Mouse (Mus musculus): ENCODE measurements around the gene Ifih1. TPM values are rescaled to one million over a fixed set of nuclear protein-coding genes. Genes with fewer than 3 reads are reported as not detected.

Ifih1 gene
- polyA plus RNA-seq, 1 experiment: 4.0 TPM

DNA sequence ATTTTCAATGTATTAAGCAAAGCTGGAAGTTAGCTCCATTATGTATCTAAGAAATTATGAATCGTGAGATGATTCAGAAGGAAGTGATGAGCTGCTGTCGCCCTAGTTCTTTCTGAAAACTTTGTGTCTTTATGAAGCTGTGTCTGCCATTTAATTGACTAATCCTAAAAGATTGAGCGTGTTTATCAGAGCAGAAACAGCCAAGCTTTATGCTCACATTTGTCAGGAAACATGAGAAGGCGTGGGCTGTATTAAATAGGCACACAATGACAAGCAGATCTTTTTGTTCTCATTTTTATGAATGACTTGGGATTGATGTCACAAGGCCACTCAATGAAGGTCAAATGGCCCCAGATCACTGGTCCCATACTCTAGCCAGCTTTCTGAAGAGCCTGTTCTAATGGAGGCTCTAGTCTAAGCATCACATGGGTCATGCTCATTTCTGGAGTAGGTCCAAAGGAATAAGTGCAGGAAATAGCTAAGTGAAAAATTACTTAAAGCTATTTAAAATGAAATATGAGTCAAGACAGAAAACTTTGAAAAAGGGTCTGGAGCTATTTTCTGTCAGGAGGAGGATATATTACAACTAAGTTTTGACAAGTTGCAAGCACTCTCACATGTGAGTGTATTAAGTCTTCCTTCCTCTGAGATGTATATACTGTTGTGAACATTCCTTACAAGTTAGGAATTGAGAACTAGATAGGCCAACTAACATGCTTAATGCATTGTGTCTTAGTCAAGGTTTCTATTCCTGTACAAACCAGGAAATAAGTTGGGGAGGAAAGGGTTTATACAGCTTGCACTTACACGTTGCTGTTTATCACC lies 83.2 kb downstream of the Ifih1 start:
- Histone ChIP-seq H3K27ac (ENCODE audit: insufficient read depth, low read length) (no peak overlapping the region), H3K4me3 (ENCODE audit: extremely low read depth, insufficient read depth, insufficient read length) (no peak overlapping the region), H3K36me3 (ENCODE audit: control insufficient read depth, insufficient read depth, low read length) (no peaks in the 10 kb centered on the region), H3K4me1 (ENCODE audit: control insufficient read depth, insufficient read depth, insufficient read length) (no peaks in the 10 kb centered on the region), H3K27me3 (ENCODE audit: control insufficient read depth, insufficient read depth, low read length) (no peaks in the 10 kb centered on the region)
- no peak for TF ChIP-seq CTCF (IDR thresholded peaks at IDR 0.05; ENCODE audit: extremely low read depth, insufficient read depth, insufficient read length, insufficient replicate concordance)
- TF ChIP-seq POLR2A (IDR thresholded peaks at IDR 0.05; ENCODE audit: low read depth, low read length): no peak
- DNase-seq (ENCODE audit: low read depth in 1 of 2, low spot score in 2 of 2): no peak
- WGBS: 69% methylated on average over 5 of the region's 5 CpGs

DNA sequence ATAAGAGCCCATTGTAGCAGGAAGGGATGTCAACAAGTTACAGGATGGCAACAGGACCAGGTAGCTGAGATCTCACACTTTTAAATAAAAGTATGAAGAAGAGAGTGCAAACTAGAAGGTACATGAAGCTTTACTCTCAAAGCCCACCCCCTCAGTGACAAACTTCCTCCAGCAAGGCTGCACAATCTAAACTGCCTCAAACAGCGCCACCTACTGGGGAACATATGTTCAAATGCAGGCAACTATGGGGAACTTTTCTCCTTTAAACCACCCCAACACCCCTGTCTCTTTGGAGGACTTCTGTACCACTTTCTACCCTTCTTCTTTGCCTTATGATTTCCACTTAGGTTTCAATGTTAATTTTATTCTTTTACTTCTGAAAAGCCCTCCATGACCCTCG lies 88.6 kb downstream of the Ifih1 start:
- no peak for DNase-seq (ENCODE audit: low read depth in 1 of 2, low spot score in 2 of 2)
- TF ChIP-seq CTCF (IDR thresholded peaks at IDR 0.05; ENCODE audit: extremely low read depth, insufficient read depth, insufficient read length, insufficient replicate concordance): no peak
- TF ChIP-seq POLR2A (IDR thresholded peaks at IDR 0.05; ENCODE audit: low read depth, low read length): no peak
- H3K4me1 ChIP-seq (ENCODE audit: control insufficient read depth, insufficient read depth, insufficient read length): no peaks in the 10 kb centered on the region
- H3K27me3 ChIP-seq (ENCODE audit: control insufficient read depth, insufficient read depth, low read length): no peaks in the 10 kb centered on the region
- no peaks in the 10 kb centered on the region for H3K36me3 ChIP-seq (ENCODE audit: control insufficient read depth, insufficient read depth, low read length)
- H3K4me3 ChIP-seq (ENCODE audit: extremely low read depth, insufficient read depth, insufficient read length): no peak overlapping the region
- WGBS: 90% methylated on average over 2 of the region's 2 CpGs
- no peak overlapping the region for H3K27ac ChIP-seq (ENCODE audit: insufficient read depth, low read length)

DNA sequence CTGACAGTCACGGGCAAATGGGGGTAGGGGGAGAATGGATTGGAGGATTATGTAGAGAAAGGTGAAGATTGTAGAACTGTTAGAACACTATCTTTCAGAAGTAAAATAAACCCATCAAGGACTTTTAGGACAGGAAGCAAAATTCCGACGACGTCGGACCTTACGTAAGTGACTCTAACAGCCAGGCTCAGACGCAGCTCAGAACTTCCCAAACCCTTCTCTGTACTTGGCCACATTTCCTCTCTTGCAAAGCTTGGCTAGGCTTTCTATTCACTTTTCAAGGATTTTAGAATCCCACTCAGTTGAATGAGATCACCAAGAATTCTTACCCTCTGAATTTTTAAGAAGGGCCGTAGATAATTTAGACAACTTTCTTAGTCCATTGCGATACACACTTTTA lies 89.7 kb downstream of the Ifih1 start:
- 93% methylated on average over 9 of the region's 9 CpGs for WGBS
- H3K4me3 ChIP-seq (ENCODE audit: extremely low read depth, insufficient read depth, insufficient read length): no peak overlapping the region
- no peak for TF ChIP-seq POLR2A (IDR thresholded peaks at IDR 0.05; ENCODE audit: low read depth, low read length)
- no peaks in the 10 kb centered on the region for H3K27me3 ChIP-seq (ENCODE audit: control insufficient read depth, insufficient read depth, low read length)
- H3K27ac ChIP-seq (ENCODE audit: insufficient read depth, low read length): no peak overlapping the region
- no peak for DNase-seq (ENCODE audit: low read depth in 1 of 2, low spot score in 2 of 2)
- H3K36me3 ChIP-seq (ENCODE audit: control insufficient read depth, insufficient read depth, low read length): no peaks in the 10 kb centered on the region
- H3K4me1 ChIP-seq (ENCODE audit: control insufficient read depth, insufficient read depth, insufficient read length): no peaks in the 10 kb centered on the region

DNA sequence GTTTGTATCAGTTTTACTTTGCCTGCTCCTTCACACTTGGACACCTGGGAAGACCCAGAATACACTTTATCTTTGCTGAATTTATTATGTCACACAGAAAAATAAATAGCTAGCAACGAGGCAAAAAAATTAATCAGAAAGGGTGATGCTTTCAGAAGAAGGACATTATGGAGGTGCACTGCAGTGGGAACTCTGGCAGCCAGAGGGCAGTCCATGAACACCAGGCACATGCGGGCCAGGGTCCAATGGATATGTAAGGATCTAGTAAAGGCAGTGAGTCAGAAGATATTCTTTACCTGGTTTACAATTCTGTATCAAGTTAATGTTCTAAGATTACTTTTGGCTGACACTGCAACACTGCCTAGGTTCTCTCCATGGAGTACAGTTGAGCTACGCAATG lies 96.4 kb downstream of the Ifih1 start:
- WGBS: 80% methylated on average over 3 of the region's 3 CpGs

DNA sequence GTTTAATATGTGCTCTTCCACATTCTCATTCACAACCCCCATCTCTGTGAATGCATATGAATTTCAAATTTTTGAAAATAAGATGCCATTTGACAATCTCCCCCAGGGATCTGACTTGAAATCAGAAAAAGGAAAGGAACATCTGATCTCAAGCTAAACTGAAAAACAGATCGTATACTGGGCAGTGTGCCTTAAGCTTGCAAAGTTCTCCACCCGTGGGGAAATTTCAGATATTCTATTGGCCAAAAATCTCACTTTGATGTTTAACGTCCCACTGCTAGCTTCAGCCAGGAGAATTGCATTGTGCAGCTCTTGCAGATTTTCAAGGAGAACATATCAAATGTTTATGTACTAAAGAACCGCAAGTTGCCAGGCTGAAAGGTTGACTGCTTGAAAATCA lies 96.9 kb downstream of the Ifih1 start:
- no peaks in the 10 kb centered on the region for H3K4me1 ChIP-seq (ENCODE audit: control insufficient read depth, insufficient read depth, insufficient read length)
- H3K27me3 ChIP-seq (ENCODE audit: control insufficient read depth, insufficient read depth, low read length): no peaks in the 10 kb centered on the region
- no peak overlapping the region for H3K27ac ChIP-seq (ENCODE audit: insufficient read depth, low read length)
- no peak for DNase-seq (ENCODE audit: low read depth in 1 of 2, low spot score in 2 of 2)
- 83% methylated on average over 4 of the region's 4 CpGs for WGBS
- no peak overlapping the region for H3K4me3 ChIP-seq (ENCODE audit: extremely low read depth, insufficient read depth, insufficient read length)
- no peaks in the 10 kb centered on the region for H3K36me3 ChIP-seq (ENCODE audit: control insufficient read depth, insufficient read depth, low read length)
- TF ChIP-seq CTCF (IDR thresholded peaks at IDR 0.05; ENCODE audit: extremely low read depth, insufficient read depth, insufficient read length, insufficient replicate concordance) (no peak), POLR2A (IDR thresholded peaks at IDR 0.05; ENCODE audit: low read depth, low read length) (no peak)

More for the DNA sequence above, 96.4 kb downstream of the Ifih1 start:
- Histone ChIP-seq H3K36me3 (ENCODE audit: control insufficient read depth, insufficient read depth, low read length) (no peaks in the 10 kb centered on the region), H3K4me1 (ENCODE audit: control insufficient read depth, insufficient read depth, insufficient read length) (no peaks in the 10 kb centered on the region), H3K4me3 (ENCODE audit: extremely low read depth, insufficient read depth, insufficient read length) (no peak overlapping the region), H3K27me3 (ENCODE audit: control insufficient read depth, insufficient read depth, low read length) (no peaks in the 10 kb centered on the region), H3K27ac (ENCODE audit: insufficient read depth, low read length) (no peak overlapping the region)
- TF ChIP-seq CTCF (IDR thresholded peaks at IDR 0.05; ENCODE audit: extremely low read depth, insufficient read depth, insufficient read length, insufficient replicate concordance): no peak
- TF ChIP-seq POLR2A (IDR thresholded peaks at IDR 0.05; ENCODE audit: low read depth, low read length): no peak
- DNase-seq (ENCODE audit: low read depth in 1 of 2, low spot score in 2 of 2): no peak

DNA sequence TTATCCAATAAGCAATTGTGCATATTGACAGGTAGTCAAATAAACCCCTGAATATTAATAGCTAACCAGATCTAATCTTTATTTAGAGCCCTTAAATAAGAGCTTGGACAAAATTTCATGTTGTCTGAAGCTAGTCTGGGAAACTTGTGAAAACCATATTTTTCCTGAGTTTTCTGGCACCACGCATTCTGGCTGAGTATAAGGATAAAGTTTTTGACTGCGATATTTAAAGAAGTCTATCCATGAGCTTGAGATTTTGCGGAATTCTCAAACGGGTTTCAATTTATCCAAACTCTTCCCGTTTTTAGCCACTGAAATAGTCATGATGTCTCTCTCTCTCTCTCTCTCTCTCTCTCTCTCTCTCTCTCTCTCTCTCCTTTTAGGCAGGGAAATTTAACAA lies 98.0 kb downstream of the Ifih1 start:
- Histone ChIP-seq H3K27me3 (ENCODE audit: control insufficient read depth, insufficient read depth, low read length) (no peaks in the 10 kb centered on the region), H3K36me3 (ENCODE audit: control insufficient read depth, insufficient read depth, low read length) (no peaks in the 10 kb centered on the region), H3K4me3 (ENCODE audit: extremely low read depth, insufficient read depth, insufficient read length) (no peak overlapping the region), H3K4me1 (ENCODE audit: control insufficient read depth, insufficient read depth, insufficient read length) (no peaks in the 10 kb centered on the region), H3K27ac (ENCODE audit: insufficient read depth, low read length) (no peak overlapping the region)
- TF ChIP-seq CTCF (IDR thresholded peaks at IDR 0.05; ENCODE audit: extremely low read depth, insufficient read depth, insufficient read length, insufficient replicate concordance) (no peak), POLR2A (IDR thresholded peaks at IDR 0.05; ENCODE audit: low read depth, low read length) (no peak)
- 91% methylated on average over 5 of the region's 5 CpGs for WGBS
- no peak for DNase-seq (ENCODE audit: low read depth in 1 of 2, low spot score in 2 of 2)

Other genes with a start within 250 kb of the Ifih1 start
- 10.1 and 11.4 TPM in 2 replicates for gene Dpp4, start 234.0 kb downstream of the Ifih1 start, polyA plus RNA-seq (2012; rRNA removed)
- 0.21 TPM in 1 of 2 replicates, not detected in the other for gene Gcg, start 162.6 kb downstream of the Ifih1 start, polyA plus RNA-seq (2012; rRNA removed)
- 0.23 and 0.26 TPM in 2 replicates for gene Fap, start 72.2 kb downstream of the Ifih1 start, polyA plus RNA-seq (2012; rRNA removed)
- 3.3 and 3.7 TPM in 2 replicates for gene Gca, start 18.0 kb upstream of the Ifih1 start, polyA plus RNA-seq (2012; rRNA removed)